Mouse (Mus musculus): ENCODE results near the gene Bcl2.

The Bcl2 gene

DNA sequence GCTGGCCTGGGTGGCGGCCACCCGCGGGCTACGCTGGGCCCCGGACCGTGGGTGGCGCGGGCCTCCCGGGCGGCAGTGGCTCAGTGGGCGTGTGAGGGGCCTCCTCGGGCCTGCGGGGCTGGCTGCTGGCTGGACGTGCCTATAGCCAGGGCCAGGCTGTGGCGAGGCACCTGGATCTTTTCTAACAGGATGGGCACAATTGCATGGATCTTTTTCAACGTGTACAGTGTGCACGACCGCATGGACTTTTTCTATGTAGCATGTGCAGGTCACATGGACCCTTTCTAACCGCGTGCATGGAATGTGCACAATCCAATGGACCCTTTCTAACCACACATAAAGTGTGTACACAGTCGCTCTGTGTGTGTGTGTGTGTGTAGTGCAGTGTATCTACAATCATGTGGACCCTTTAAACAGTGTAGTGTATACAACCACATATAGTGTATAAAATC is 482 bp upstream of the Bcl2 start:
- DNase-seq (ENCODE audit: low read depth, low spot score) = peak; percentile 33

GRCm38 (mm10) chr1:106712330-106712729 is 1.7 kb downstream of the Bcl2 start:
- DNase-seq (ENCODE audit: low read depth, low spot score) = peak; percentile 52

DNA sequence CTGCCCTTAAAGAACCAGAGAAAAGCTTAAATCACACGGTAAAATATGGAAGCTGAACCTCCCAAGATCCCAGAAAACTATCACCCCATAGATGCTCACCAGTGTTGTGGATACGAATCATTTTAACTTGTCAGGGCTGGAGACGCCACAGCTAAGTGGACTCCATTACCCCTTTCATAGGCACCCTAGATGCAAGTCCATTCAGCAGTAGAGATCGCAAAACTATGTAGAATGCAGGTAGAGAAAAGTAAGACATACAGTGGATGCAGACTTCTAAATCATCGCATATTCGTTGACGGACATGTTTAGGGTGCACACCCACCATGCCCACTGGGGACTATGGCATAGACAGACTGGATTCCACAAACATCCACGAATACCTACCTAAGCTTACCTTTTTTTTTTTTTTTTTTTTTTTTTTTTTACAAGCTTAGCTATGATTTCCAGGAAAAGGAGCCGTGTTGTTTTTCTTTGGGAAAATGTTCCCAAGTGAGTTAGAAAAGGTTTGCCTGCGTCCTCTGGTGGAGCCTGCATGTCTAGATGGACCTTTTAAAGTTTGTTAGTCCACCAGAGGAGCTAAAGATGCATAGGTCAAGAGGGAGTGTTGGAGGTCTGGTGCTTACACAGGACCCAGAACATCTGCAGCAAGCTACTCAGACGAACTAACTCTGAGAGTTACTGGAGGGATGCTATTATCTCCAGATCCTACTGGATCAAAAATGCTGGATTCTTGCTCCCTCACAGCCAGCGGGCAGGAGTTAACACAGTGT is 2.5 kb downstream of the Bcl2 start:
- no peak for DNase-seq (ENCODE audit: low read depth, low spot score)

DNA sequence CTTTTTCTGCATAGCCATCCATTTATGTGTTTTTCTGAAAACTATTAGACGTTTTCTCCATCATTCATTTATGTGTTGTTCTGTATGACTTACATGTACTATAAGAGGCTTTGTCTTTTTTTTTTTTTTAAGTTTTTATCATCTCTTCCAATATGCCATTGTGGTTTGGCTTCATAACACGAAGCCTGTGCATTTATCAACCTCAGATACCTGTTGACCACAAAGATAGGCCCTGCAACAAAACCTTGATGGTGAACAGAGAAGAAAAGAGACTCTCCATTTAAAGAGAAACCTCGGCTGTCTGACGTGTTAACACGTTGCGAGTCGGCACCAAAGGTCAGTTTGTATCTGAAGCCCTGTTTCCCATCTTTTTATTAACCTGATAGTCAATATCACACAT is 3.9 kb downstream of the Bcl2 start:
- DNase-seq (ENCODE audit: low read depth, low spot score) = no peak

DNA sequence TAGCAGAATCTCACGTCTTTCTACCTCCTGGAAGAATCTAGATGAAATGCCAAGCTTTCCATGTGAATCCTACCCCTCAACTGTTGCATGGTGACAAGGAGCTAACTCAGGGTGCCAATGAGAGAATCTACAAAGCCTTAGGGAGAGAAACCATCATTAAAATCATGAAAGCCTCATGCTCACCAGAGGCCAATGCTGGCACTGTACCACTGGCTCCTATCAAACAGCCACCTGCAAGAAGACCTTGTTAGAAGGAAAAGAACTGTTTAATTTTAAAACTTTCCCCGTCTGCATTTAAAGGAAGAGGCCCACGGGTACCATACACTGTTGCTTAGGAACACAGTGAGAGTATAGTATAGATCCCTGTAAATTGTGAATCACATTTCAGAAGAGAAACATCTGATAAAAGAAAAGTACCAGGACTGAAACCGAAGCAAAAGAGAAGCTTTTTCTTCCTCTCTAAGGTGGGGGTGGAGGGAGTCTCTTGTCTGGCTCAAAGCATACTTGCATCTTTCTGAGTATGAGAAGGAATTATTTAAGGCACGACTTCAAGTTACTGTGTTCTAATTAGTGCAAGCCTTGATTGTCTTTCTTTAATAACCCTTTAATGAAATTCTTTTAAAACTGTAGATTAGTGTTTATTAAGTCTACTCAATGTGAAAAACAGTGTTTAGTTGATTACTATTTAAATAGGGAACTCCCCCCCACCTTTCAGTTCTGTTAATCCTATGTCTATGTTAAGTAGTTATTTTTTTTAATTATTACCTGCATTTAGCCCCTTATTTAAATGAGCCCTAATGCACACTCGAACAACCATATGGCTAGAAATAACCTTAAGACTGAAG is 6.8 kb downstream of the Bcl2 start:
- DNase-seq (ENCODE audit: low read depth, low spot score) = no peak

- DNase-seq (ENCODE audit: low read depth, low spot score) = no peak
Observed at GRCm38 (mm10) chr1:106703183-106703582, 10.9 kb downstream of the Bcl2 start.

DNA sequence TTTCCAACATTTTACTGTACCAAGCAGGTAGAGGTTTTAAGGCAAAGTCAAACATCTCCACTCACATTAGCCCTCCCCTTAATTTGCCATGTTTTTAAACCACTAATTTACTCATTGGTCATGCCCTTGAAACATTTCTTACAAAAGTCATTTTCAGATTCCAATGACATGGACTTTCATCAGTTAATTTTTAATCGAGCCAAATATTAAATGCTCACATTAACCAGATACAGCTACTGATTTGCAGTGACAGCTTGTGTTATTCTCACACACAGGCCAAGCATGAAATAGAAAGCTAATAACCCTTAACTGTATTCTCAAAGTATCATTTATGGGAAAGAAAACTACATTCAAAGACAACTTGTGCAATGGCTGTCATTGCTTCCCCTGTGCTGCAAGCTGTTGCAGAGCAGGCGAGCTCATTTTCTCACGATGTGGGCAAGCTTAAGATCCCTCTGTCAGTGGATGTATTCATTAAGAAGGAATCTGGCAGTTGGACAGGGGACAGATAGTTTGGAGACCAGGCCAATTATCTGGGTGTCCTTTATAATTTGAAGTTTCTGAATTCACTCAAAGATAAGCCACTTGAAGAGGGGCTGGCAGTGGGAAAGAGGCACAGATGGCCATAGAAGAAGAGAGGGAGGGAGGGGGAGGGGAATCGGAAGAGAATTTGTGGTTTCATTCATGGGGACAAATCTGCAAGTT is 11.5 kb downstream of the Bcl2 start:
- no peak for DNase-seq (ENCODE audit: low read depth, low spot score)

- no peak for DNase-seq (ENCODE audit: low read depth, low spot score)
Observed at GRCm38 (mm10) chr1:106700520-106701114, 13.5 kb downstream of the Bcl2 start.

DNA sequence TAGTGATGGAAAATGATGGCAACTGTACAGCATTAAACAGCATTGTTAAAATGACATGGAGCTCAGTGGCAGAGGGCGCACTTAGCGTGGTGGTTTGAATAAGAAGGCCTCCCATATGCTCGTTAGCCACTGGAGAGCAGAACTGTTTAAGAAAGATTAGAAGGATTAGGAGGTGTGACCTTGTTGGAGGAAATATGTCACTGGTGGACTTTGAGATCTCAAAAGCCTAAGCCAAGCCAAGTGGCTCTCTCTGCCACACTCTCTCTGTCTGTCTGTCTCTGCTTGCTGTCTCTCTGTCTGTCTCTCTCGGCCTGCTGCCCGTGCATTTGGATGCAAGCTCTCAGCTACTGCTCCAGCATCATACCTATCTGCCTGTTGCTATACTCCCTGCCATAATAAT is 17.6 kb downstream of the Bcl2 start:
- no peak for DNase-seq (ENCODE audit: low read depth, low spot score)

GRCm38 (mm10) chr1:106695649-106696048 is 18.4 kb downstream of the Bcl2 start:
- DNase-seq (ENCODE audit: low read depth, low spot score) = no peak

- no peak for DNase-seq (ENCODE audit: low read depth, low spot score)
Observed at GRCm38 (mm10) chr1:106694316-106694715, 19.8 kb downstream of the Bcl2 start.

GRCm38 (mm10) chr1:106692599-106692998 is 21.5 kb downstream of the Bcl2 start:
- DNase-seq (ENCODE audit: low read depth, low spot score) = no peak

- no peak for DNase-seq (ENCODE audit: low read depth, low spot score)
Observed at GRCm38 (mm10) chr1:106690887-106691286, 23.2 kb downstream of the Bcl2 start.

- DNase-seq (ENCODE audit: low read depth, low spot score) = no peak
Observed at GRCm38 (mm10) chr1:106688161-106688516, 25.9 kb downstream of the Bcl2 start.

DNA sequence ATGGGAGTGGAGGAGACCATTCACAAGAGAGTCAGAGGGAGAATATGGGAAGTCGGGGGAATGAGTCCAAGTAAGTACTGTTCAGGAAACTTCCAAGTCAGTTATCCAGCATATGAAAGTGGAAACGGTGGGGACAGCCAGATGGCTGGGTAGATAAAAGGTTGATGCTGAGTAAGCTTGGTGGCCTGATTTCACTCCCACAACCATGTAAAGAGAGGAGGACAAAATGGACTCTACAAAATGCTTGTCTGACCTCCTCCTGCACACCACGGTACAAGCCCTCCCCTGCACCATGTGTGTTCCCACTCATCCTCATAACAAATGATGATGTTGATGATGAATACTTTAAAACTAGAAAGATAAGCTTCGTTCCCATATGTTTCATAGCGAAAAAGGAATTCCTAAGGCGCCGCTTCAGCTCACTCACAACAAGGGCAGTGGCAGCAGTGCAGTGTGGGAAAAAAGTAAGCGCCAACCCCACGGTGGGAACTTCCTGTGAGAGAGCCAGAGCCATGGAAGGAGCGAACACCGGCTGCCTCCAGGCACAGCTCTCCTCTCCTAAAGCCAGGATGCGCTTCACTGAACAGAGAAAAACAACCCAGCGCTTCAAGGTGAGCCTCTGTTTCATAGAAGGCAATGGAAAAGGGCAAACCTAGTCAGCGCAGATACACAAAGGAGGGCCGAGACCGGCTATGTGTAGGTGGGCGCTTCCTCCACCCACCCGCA is 26.5 kb downstream of the Bcl2 start:
- DNase-seq (ENCODE audit: low read depth, low spot score) = no peak

- no peak for DNase-seq (ENCODE audit: low read depth, low spot score)
Observed at GRCm38 (mm10) chr1:106685702-106686101, 28.4 kb downstream of the Bcl2 start.

GRCm38 (mm10) chr1:106684546-106684945 is 29.5 kb downstream of the Bcl2 start:
- DNase-seq (ENCODE audit: low read depth, low spot score) = no peak

DNA sequence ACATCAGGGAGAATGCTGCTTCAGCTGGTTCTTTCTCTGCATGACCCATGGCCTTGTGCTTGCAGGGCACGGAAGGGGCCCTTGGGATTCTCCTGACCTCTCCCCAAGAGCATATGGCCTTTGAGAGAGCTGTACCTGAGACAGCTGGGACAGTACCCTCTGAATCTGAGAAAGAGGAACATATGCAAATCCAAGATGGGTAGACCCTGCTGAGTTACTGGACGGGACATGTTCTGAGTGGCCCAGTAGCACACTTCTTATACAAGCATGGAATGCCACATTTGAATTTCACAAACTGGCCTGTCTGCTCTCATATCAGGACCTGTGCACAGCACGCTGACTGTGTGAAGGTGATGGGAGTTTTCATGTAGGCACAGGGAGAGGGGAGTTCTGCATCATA is 31.2 kb downstream of the Bcl2 start:
- DNase-seq (ENCODE audit: low read depth, low spot score) = no peak

DNA sequence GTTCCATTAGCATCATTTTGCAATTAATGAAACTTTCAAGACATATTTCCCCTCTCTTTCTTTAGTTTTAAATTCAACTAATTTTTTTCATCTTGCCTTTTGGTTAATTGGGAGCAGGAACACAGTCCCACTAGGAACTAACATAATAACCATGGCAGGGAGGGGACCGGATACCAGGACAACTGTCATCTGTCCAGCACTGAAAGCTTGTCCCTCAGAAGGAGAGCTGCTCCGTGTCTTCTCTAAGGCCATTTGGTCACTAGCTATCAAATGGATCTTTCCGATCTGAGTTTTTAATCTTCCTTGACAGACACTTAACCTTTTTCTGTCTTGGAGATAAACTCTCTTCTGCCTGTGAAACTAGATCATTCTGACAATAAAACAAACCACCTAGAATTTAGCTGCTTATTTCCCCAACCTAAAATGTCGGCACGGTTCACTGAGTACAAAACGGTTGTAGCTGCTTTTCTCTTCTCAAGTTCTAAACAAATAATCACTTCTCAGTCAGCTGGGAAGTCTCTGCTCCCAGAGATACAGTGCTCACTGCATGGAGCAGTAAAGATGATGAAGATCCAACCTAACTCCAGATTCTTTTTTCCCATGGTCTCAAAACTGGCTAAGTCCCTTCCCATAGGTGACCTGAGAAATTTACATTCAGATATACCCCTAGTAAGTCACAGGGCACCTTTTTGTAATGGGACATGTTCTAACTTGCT is 34.1 kb downstream of the Bcl2 start:
- no peak for DNase-seq (ENCODE audit: low read depth, low spot score)

- no peak for DNase-seq (ENCODE audit: low read depth, low spot score)
Observed at GRCm38 (mm10) chr1:106678060-106678478, 36.0 kb downstream of the Bcl2 start.

All from mesoderm, embryonic 11.5 days (tissue).